ENCODE assay signal across 8 mouse cellular contexts in genomic region chrX:52651472-52651948, GRCm38 (mm10). TPM values are rescaled to one million over a fixed set of nuclear protein-coding genes. Genes with fewer than 3 reads are reported as not detected.
DNase-seq lines count a peak whose midpoint lies in the region; ATAC-seq and TF ChIP-seq lines count a peak whose summit lies in the region.

No protein-coding gene starts in this region.

- no peaks in the 10 kb centered on the region for H3K9me3 ChIP-seq in forebrain, embryonic 10.5 days
- no peaks in the 10 kb centered on the region for H3K9me3 ChIP-seq in forebrain, embryonic 16.5 days (ENCODE audit: control insufficient read depth, low read length)
- H3K9me3 ChIP-seq in ES-Bruce4 (replicated peaks; ENCODE audit: control insufficient read depth, insufficient read depth, low read length, poor library complexity, severe bottlenecking) = no peaks in the 10 kb centered on the region

- H3K4me3 ChIP-seq in forebrain, embryonic 10.5 days = no peak overlapping the region
- H3K4me3 ChIP-seq in forebrain, embryonic 16.5 days (replicated peaks; ENCODE audit: low read length) = no peak overlapping the region
- peak overlapping the region; percentile 43 for H3K4me3 ChIP-seq in ES-Bruce4 (ENCODE audit: low read depth, low read length)
- H3K4me3 ChIP-seq in layer of hippocampus, adult 2 months = no peak overlapping the region

- peak overlapping the region; percentile 86 for H3K27ac ChIP-seq in forebrain, embryonic 10.5 days
- no peak overlapping the region for H3K27ac ChIP-seq in forebrain, embryonic 16.5 days (ENCODE audit: low read length)
- H3K27ac ChIP-seq in ES-Bruce4 (ENCODE audit: insufficient read depth, low read length) = peak overlapping the region; percentile 59
- no peak overlapping the region for H3K27ac ChIP-seq in layer of hippocampus, adult 2 months

- H3K9ac ChIP-seq in forebrain, embryonic 16.5 days (replicated peaks; ENCODE audit: low read depth, low read length) = no peak overlapping the region
- H3K9ac ChIP-seq in ES-Bruce4 (ENCODE audit: low read depth, poor library complexity, severe bottlenecking) = peak overlapping the region; percentile 42; the same call in 1 of the 2 replicates

- H3K27me3 ChIP-seq in forebrain, embryonic 10.5 days (ENCODE audit: poor library complexity, severe bottlenecking) = peaks cover 24% of the 10 kb centered on the region
- no peaks in the 10 kb centered on the region for H3K27me3 ChIP-seq in forebrain, embryonic 16.5 days (replicated peaks; ENCODE audit: control insufficient read depth, insufficient read depth, low read length)
- H3K27me3 ChIP-seq in ES-Bruce4 (ENCODE audit: control insufficient read depth, insufficient read depth, low read length, poor library complexity, severe bottlenecking) = no peaks in the 10 kb centered on the region

- peak; percentile 37 for DNase-seq in forebrain, embryonic 10.5 days (ENCODE audit: extremely low spot score, low spot score)
- no peak for DNase-seq in layer of hippocampus, adult 2 months (ENCODE audit: low spot score in 2 of 2)
- no peak for DNase-seq in spleen, postnatal 14 days (ENCODE audit: low spot score in 2 of 2)

- peaks cover 30% of the 10 kb centered on the region for H3K4me1 ChIP-seq in forebrain, embryonic 10.5 days
- 0 out of 2 replicates have a peak, but pooled peaks cover 5% of the 10 kb centered on the region for H3K4me1 ChIP-seq in forebrain, embryonic 16.5 days (replicated peaks; ENCODE audit: control insufficient read depth, insufficient read depth, low read length)
- no peaks in the 10 kb centered on the region for H3K4me1 ChIP-seq in ES-Bruce4 (ENCODE audit: control insufficient read depth, insufficient read depth, low read length)

- no peak for TF ChIP-seq POLR2A in ES-Bruce4 (IDR thresholded peaks at IDR 0.05; ENCODE audit: insufficient read depth, low read length)

- no peaks in the 10 kb centered on the region for H3K36me3 ChIP-seq in forebrain, embryonic 10.5 days (replicated peaks)
- no peaks in the 10 kb centered on the region for H3K36me3 ChIP-seq in forebrain, embryonic 16.5 days (ENCODE audit: control insufficient read depth, insufficient read depth)
- H3K36me3 ChIP-seq in ES-Bruce4 (ENCODE audit: control insufficient read depth, insufficient read depth, low read length, poor library complexity, severe bottlenecking) = no peaks in the 10 kb centered on the region

- TF ChIP-seq CTCF in ES-Bruce4 (IDR thresholded peaks at IDR 0.05; ENCODE audit: low read depth, low read length) = no peak
- no peak for TF ChIP-seq CTCF in layer of hippocampus, adult 2 months (conservative IDR thresholded peaks at IDR 0.05)

- ATAC-seq in forebrain, embryonic 16.5 days = no peak; the same call in 1 of the 2 replicates
- ATAC-seq in granulocyte monocyte progenitor cell, adult 5-6 weeks (replicated peaks; ENCODE audit: poor library complexity, severe bottlenecking) = peak; percentile 85
- peak; percentile 78 for ATAC-seq in megakaryocyte progenitor cell, adult 5-6 weeks (replicated peaks; ENCODE audit: poor library complexity)
- no peak for ATAC-seq in inflammation-experienced regulatory T-cells, adult 6 months

- 26% methylated on average over 9 of the region's 9 CpGs for WGBS in forebrain, embryonic 10.5 days
- 31% methylated on average over 9 of the region's 9 CpGs for WGBS in forebrain, embryonic 16.5 days

- TF ChIP-seq EP300 in ES-Bruce4 (IDR thresholded peaks at IDR 0.05; ENCODE audit: insufficient read depth, low read depth, low read length) = no peak

- H3K4me2 ChIP-seq in forebrain, embryonic 16.5 days (ENCODE audit: low read length) = no peak overlapping the region; the same call in 1 of the 2 replicates

RNA-seq across cellular contexts. Expression of gene Gpc3, which starts 37.8 kb away (rescaled TPM):
- polyA plus RNA-seq in forebrain, embryonic 10.5 days (2016; fragmentation: Nextera tagmentation; extraction: Ambion mirVana) = 229 and 246 TPM in 2 replicates
- polyA plus RNA-seq in forebrain, embryonic 16.5 days (2015; fragmentation: Nextera tagmentation; extraction: Ambion mirVana) = 35.8 and 48.2 TPM in 2 replicates
- polyA plus RNA-seq in ES-Bruce4 (2011; ENCODE audit: insufficient read depth, insufficient read length, low read depth, missing spikeins) = 79.4 and 83.5 TPM in 2 replicates
- 2.2 and 6.1 TPM in 2 replicates for total RNA-seq in granulocyte monocyte progenitor cell, adult 5-6 weeks (2014; fragmentation: Nextera tagmentation)
- total RNA-seq in granulocyte monocyte progenitor cell, adult 5-6 weeks (2017) = 3.6 and 4.3 TPM in 2 replicates
- 2.1 and 4.6 TPM in 2 replicates for total RNA-seq in megakaryocyte progenitor cell, adult 5-6 weeks (2015)
- 3.5 and 4.9 TPM in 2 replicates for total RNA-seq in megakaryocyte progenitor cell, adult 5-6 weeks (2017)
- total RNA-seq in layer of hippocampus, adult 2 months (2021) = 1 to 10 TPM; 7.1 to 7.3 TPM
- not detected for polyA plus RNA-seq in inflammation-experienced regulatory T-cells, adult 6 months (2017; shearing (Covaris generic))

Comparison
In these comparisons a context has a peak if more than half of its experiments do, and no peak if none do; other contexts are left out.
1. H3K27ac ChIP-seq: peak in forebrain, embryonic 10.5 days (single experiment) and ES-Bruce4 (single experiment); none in forebrain, embryonic 16.5 days (single experiment) and layer of hippocampus, adult 2 months (single experiment).
2. ATAC-seq: peak in granulocyte monocyte progenitor cell, adult 5-6 weeks (single experiment) and megakaryocyte progenitor cell, adult 5-6 weeks (single experiment); none in forebrain, embryonic 16.5 days (single experiment) and inflammation-experienced regulatory T-cells, adult 6 months (single experiment).
3. RNA of gene Gpc3, which starts 37.8 kb away (polyA plus RNA-seq): 229 to 246 TPM in forebrain, embryonic 10.5 days, 79.4 to 83.5 TPM in ES-Bruce4 and 35.8 to 48.2 TPM in forebrain, embryonic 16.5 days; not detected in inflammation-experienced regulatory T-cells, adult 6 months; every median in the first group is over 10 times any median in the second.